20 mouse cellular contexts compared by ENCODE assay signal in genomic region chr16:97396436-97396835, GRCm38 (mm10). TPM values are rescaled to one million over a fixed set of nuclear protein-coding genes. Genes with fewer than 3 reads are reported as not detected.
DNase-seq lines count a peak whose midpoint lies in the region.
"Had no signal": no experiment of that assay in that cellular context is flagged by ENCODE, and none has a peak within 500 bp of the region (broad histone marks: within the 10 kb centered on the region; RNA-seq: fewer than 3 reads in every experiment).

No protein-coding gene starts in this region.

- peak; percentile 3 to 59 for DNase-seq in frontal cortex, postnatal 36 days (ENCODE audit: low spot score in 2 of 2)
- no peak for DNase-seq in frontal cortex, postnatal 25 days (ENCODE audit: low spot score in 2 of 2)
- peak; percentile 8 to 51 for DNase-seq in left cerebral cortex, postnatal 14 days (ENCODE audit: low spot score in 2 of 2)
- DNase-seq in left cerebral cortex, postnatal 10 days (ENCODE audit: extremely low spot score in 1 of 2, low spot score in 2 of 2) = no peak
- DNase-seq in right cerebral cortex, adult 2 months (ENCODE audit: low spot score in 2 of 2) = peak; percentile 23 to 44
- no peak for DNase-seq in right cerebral cortex, postnatal 14 days
- peak; percentile 76 for DNase-seq in telencephalon, adult 2 months (ENCODE audit: low read depth, low spot score)
- no peak for DNase-seq in urinary bladder, postnatal 14 days (ENCODE audit: low spot score)
- DNase-seq: adrenal gland, adult 2 months; adrenal gland, postnatal 14 days; cerebellum, adult 11-12 months; cerebellum, adult 8-10 months; cerebellum, postnatal 14 days; gastrocnemius, postnatal 10 days; gastrocnemius, postnatal 36 days; heart, adult 2 months; heart, postnatal 14 days; heart, postnatal 4 days had no signal

- intact Hi-C loops in left cerebral cortex, postnatal 14 days (cut with DNase I) = no loop called here
- intact Hi-C loops in left cerebral cortex, postnatal 10 days (cut with DNase I) = no loop called here

RNA-seq across cellular contexts. Expression of gene Bace2, which starts 39.9 kb away (rescaled TPM):
- total RNA-seq in left cerebral cortex, postnatal 14 days (2021) = 10 to 100 TPM in 1 of 2 experiments, 1 to 10 TPM in 1; 8.3 to 10.6 TPM
- total RNA-seq in left cerebral cortex, postnatal 10 days (2021) = 10 to 100 TPM; 10.3 to 12.7 TPM
- total RNA-seq: granulocyte monocyte progenitor cell, adult 5-6 weeks; MEL had no signal

Comparison
In these comparisons a context has a peak if more than half of its experiments do, and no peak if none do; other contexts are left out.
1. DNase-seq: peak in frontal cortex, postnatal 36 days (2 of 2), left cerebral cortex, postnatal 14 days (2 of 2), right cerebral cortex, adult 2 months (2 of 2) and telencephalon, adult 2 months (single experiment); none in frontal cortex, postnatal 25 days (0 of 2), left cerebral cortex, postnatal 10 days (0 of 2), right cerebral cortex, postnatal 14 days (single experiment) and urinary bladder, postnatal 14 days (single experiment).